Mouse (Mus musculus): ENCODE data around the gene Hgfac.

The Hgfac gene

GRCm38 (mm10) chr5:35041268-35041829 lies at the start of gene Hgfac:
Gene Hgfac, plus strand, starts transcription at chr5:35041509.
- DNase-seq (ENCODE audit: low spot score in 2 of 2), result no peak

GRCm38 (mm10) chr5:34998754-34999153 lies 42.6 kb upstream of the Hgfac start:
- no peak for DNase-seq (ENCODE audit: low spot score in 2 of 2)

- DNase-seq (ENCODE audit: low spot score in 2 of 2), result no peak
These were observed 42.0 kb upstream of the Hgfac start for GRCm38 (mm10) chr5:34999281-34999680.

GRCm38 (mm10) chr5:35000323-35000722 lies 41.0 kb upstream of the Hgfac start:
- no peak for DNase-seq (ENCODE audit: low spot score in 2 of 2)

- no peak for DNase-seq (ENCODE audit: low spot score in 2 of 2)
These were observed 40.2 kb upstream of the Hgfac start for GRCm38 (mm10) chr5:35001144-35001543.

- no peak for DNase-seq (ENCODE audit: low spot score in 2 of 2)
These were observed 37.6 kb upstream of the Hgfac start for GRCm38 (mm10) chr5:35003611-35004162.

GRCm38 (mm10) chr5:35004769-35005168 lies 36.5 kb upstream of the Hgfac start:
- no peak for DNase-seq (ENCODE audit: low spot score in 2 of 2)

- DNase-seq (ENCODE audit: low spot score in 2 of 2), result no peak
These were observed 35.6 kb upstream of the Hgfac start for GRCm38 (mm10) chr5:35005659-35006058.

GRCm38 (mm10) chr5:35006599-35006998 lies 34.7 kb upstream of the Hgfac start:
- DNase-seq (ENCODE audit: low spot score in 2 of 2), result no peak

- no peak for DNase-seq (ENCODE audit: low spot score in 2 of 2)
These were observed 32.1 kb upstream of the Hgfac start for GRCm38 (mm10) chr5:35009163-35009562.

- no peak for DNase-seq (ENCODE audit: low spot score in 2 of 2)
These were observed 30.7 kb upstream of the Hgfac start for GRCm38 (mm10) chr5:35010656-35011055.

GRCm38 (mm10) chr5:35011156-35011923 lies 30.0 kb upstream of the Hgfac start:
- DNase-seq (ENCODE audit: low spot score in 2 of 2), result no peak

GRCm38 (mm10) chr5:35014036-35014435 lies 27.3 kb upstream of the Hgfac start:
- DNase-seq (ENCODE audit: low spot score in 2 of 2), result no peak

GRCm38 (mm10) chr5:35019673-35020300 lies 21.5 kb upstream of the Hgfac start:
- DNase-seq (ENCODE audit: low spot score in 2 of 2), result peak in 1 of 2 experiments; percentile 48

GRCm38 (mm10) chr5:35020410-35021241 lies 20.7 kb upstream of the Hgfac start:
- no peak for DNase-seq (ENCODE audit: low spot score in 2 of 2)

- DNase-seq (ENCODE audit: low spot score in 2 of 2), result peak; percentile 55 to 57
These were observed 16.3 kb upstream of the Hgfac start for GRCm38 (mm10) chr5:35024975-35025374.

GRCm38 (mm10) chr5:35029303-35029702 lies 12.0 kb upstream of the Hgfac start:
- no peak for DNase-seq (ENCODE audit: low spot score in 2 of 2)

GRCm38 (mm10) chr5:35029755-35030154 lies 11.6 kb upstream of the Hgfac start:
- DNase-seq (ENCODE audit: low spot score in 2 of 2), result no peak

- DNase-seq (ENCODE audit: low spot score in 2 of 2), result no peak
These were observed 8.2 kb upstream of the Hgfac start for GRCm38 (mm10) chr5:35033068-35033467.

GRCm38 (mm10) chr5:35033619-35034018 lies 7.7 kb upstream of the Hgfac start:
- DNase-seq (ENCODE audit: low spot score in 2 of 2), result no peak

- DNase-seq (ENCODE audit: low spot score in 2 of 2), result no peak
These were observed 6.2 kb upstream of the Hgfac start for GRCm38 (mm10) chr5:35035141-35035540.

GRCm38 (mm10) chr5:35035795-35036194 lies 5.5 kb upstream of the Hgfac start:
- no peak for DNase-seq (ENCODE audit: low spot score in 2 of 2)

Measured in frontal cortex, postnatal 36 days (tissue).